Mouse (Mus musculus) lung, embryonic 14.5 days (tissue): ENCODE results near the gene Gm4070. TPM values are rescaled to one million over a fixed set of nuclear protein-coding genes. Genes with fewer than 3 reads are reported as not detected.
"Not testable (repeated sequence)": the region's sequence is repeated elsewhere in the genome, so short reads cannot be mapped to it uniquely, and the experiment has no call there.

ENCODE experiments used
- ATAC-seq: fragments of 200-750 bp; cut with Nextera tagmentation; 2 replicates; pipeline ENCODE4 v1.8.0; 2017; ENCODE audit warnings: mild to moderate bottlenecking, moderate TSS enrichment, moderate library complexity; ENCODE audit not compliant: insufficient read depth
- DNase-seq: peaks from one replicate; pipeline ENCODE4 v3.0.0-alpha.2; 2015
- H3K27ac ChIP-seq: fragments of 300-500 bp; sonication (generic); 2 replicates; pipeline ENCODE4 v1.5.1; 2014; ENCODE audit warnings: low read depth, mild to moderate bottlenecking, moderate library complexity
- H3K27me3 ChIP-seq: fragments of 300-500 bp; sonication (generic); 2 replicates; pipeline ENCODE4 v1.6.1; 2014; ENCODE audit warnings: low read length, control low read depth; ENCODE audit not compliant: insufficient read depth
- H3K36me3 ChIP-seq: fragments of 300-500 bp; sonication (generic); 2 replicates; pipeline ENCODE4 v1.6.1; 2014; ENCODE audit warnings: control low read depth; ENCODE audit not compliant: insufficient read depth
- H3K4me1 ChIP-seq: fragments of 300-500 bp; sonication (generic); 2 replicates; pipeline ENCODE4 v1.6.1; 2014; ENCODE audit warnings: antibody characterized with exemption, control low read depth; ENCODE audit not compliant: insufficient read depth
- H3K4me2 ChIP-seq: fragments of 300-500 bp; sonication (generic); 2 replicates; pipeline ENCODE4 v1.6.1; 2014; ENCODE audit warnings: mild to moderate bottlenecking
- H3K4me3 ChIP-seq: fragments of 300-500 bp; sonication (generic); 2 replicates; pipeline ENCODE4 v1.5.1; 2014; ENCODE audit warnings: low read depth, low read length
- H3K9ac ChIP-seq: fragments of 300-500 bp; sonication (generic); 2 replicates; pipeline ENCODE4 v1.6.1; 2014
- H3K9me3 ChIP-seq: fragments of 300-500 bp; sonication (generic); 2 replicates; pipeline ENCODE4 v1.6.1; 2016; ENCODE audit warnings: low read depth, low read length, control low read depth
- WGBS: fragments of 180-500 bp; shearing (Covaris S2); extraction: QIAGEN DNeasy Blood & Tissue Kit; methylation state at CpG from one replicate; pipeline ENCODE4 v1.1.7; 2014; 5-methylcytosine and 5-hydroxymethylcytosine counted together
- polyA plus RNA-seq: library from polyadenylated mRNA; unstranded; fragments of >200 nt; fragmentation: Nextera tagmentation; extraction: Ambion mirVana; gene quantifications from 2 replicates; pipeline ENCODE4 v1.2.1, GENCODE M21; 2014

The Gm4070 gene
- 0.22 and 0.30 TPM in 2 replicates for polyA plus RNA-seq

DNA sequence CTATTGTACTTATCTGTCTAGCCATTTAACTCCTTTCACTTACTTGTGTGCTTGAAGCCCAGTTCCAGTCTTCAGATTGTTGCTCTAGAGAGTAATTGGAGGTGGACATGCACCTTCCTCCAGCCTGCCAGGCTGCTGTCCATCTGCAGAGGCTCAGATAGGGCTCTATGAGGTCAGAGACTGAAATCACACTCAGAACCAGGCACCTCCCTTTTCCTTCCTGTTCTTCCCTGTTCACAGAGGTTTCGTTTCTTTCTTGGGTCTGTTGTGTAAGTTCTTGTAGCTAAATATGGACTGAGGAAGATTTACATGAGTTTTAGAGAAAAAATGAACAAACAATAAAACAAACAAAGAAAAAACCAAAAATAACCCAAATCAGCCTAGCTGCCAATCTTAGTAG lies at the start of gene Gm4070:
Gene Gm4070, minus strand, starts transcription at position 156 of the 400 bp plus-strand sequence.
- not testable (repeated sequence) for H3K36me3 ChIP-seq, DNase-seq, H3K27me3 ChIP-seq, H3K4me2 ChIP-seq, ATAC-seq, H3K27ac ChIP-seq, H3K9ac ChIP-seq, H3K4me3 ChIP-seq, H3K9me3 ChIP-seq, H3K4me1 ChIP-seq
- 60% methylated on average over 1 of the region's 1 CpGs for WGBS

DNA sequence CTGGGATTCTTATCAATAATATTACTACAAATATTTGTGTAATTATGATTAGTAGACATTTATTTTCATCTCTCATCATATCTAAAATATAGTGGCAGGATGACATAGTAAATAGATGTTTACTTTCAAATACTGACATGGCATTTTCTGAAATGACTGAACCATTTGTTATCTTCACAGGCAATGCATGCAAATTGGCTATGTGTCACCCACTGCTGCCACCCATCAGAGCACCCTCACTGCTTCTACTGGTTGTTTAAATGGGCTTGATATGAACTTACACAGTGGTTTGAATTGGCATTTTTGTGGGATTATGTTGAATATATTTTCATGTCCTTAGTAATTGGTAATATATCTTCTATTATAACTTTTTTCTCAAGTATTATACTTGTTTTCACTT lies 773 bp upstream of the Gm4070 start:
- H3K4me1 ChIP-seq, H3K4me2 ChIP-seq, H3K36me3 ChIP-seq, H3K9me3 ChIP-seq, H3K27me3 ChIP-seq, ATAC-seq, H3K27ac ChIP-seq, H3K4me3 ChIP-seq, DNase-seq, H3K9ac ChIP-seq: not testable (repeated sequence)

DNA sequence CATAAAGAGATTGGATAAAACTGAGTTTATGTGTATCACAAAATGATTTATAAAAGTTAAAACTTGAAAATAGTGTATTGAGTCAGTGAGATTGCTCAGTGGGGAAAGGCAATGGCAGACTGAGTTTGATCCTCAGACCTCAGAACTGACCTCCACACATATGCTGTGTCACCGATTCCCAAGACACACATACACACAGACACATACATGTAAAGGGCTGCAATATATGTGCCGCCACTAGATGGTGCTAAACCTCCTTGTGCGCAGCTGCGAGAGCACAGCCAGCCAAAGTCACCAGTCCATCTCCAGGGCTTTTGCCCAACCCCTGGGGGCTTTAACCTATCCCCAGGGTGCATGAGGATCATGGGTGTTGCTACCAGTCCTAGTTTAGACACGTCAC lies 1.4 kb downstream of the Gm4070 start:
- WGBS: no CpG with 5 or more reads among the region's 5 CpGs
- ATAC-seq: peak; percentile 79; the same call in 1 of the 2 replicates

DNA sequence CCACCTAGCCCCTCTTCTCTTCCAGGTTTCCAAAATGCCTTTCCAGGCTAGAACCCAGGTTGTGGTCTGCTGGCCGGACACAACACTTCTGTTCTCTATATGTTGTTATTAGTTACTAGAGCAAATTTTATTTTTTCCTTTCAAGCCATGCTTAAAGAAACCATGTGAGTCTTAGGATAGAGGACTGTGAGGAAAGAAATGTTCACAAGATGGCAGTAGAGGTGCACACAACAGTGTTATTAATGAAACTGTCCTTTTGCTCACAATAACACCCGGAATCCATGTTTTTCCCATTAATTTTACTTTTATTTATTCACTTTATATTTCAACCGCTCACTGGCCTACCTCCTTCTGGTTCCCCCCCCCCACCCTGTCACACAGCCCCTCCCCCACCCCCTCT lies 8.5 kb downstream of the Gm4070 start:
- 67% methylated on average over 1 of the region's 3 CpGs for WGBS
- not testable (repeated sequence) for H3K4me3 ChIP-seq, H3K27ac ChIP-seq, H3K4me1 ChIP-seq, H3K9ac ChIP-seq, ATAC-seq, H3K4me2 ChIP-seq, H3K36me3 ChIP-seq, DNase-seq, H3K9me3 ChIP-seq, H3K27me3 ChIP-seq

More for the DNA sequence above, 1.4 kb downstream of the Gm4070 start:
- not testable (repeated sequence) for H3K27ac ChIP-seq, DNase-seq, H3K36me3 ChIP-seq, H3K4me3 ChIP-seq, H3K4me2 ChIP-seq, H3K27me3 ChIP-seq, H3K4me1 ChIP-seq, H3K9ac ChIP-seq, H3K9me3 ChIP-seq

DNA sequence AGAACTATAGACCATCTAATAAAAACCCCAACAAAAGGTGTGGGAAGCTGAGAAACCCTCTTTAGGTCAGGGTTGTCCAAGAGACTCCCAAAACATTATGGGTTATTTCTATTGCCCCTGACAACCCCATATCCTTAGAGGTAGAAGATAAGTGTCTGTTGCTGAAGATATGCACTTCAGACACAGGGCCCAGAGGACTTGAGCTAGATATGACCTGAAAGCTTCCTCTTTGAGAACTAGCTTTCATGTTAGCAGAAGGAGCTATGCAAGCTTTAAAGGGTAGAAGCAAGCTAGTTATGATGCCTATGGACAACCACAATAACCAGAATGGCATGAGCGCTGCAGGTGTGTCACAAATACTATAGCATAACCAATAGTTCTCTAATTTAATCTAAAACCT lies 21.6 kb downstream of the Gm4070 start:
- H3K9ac ChIP-seq, H3K9me3 ChIP-seq, H3K36me3 ChIP-seq, H3K4me1 ChIP-seq, H3K4me3 ChIP-seq, H3K27ac ChIP-seq, H3K4me2 ChIP-seq, ATAC-seq, DNase-seq, H3K27me3 ChIP-seq: not testable (repeated sequence)
- no CpG with 5 or more reads among the region's 1 CpGs for WGBS

DNA sequence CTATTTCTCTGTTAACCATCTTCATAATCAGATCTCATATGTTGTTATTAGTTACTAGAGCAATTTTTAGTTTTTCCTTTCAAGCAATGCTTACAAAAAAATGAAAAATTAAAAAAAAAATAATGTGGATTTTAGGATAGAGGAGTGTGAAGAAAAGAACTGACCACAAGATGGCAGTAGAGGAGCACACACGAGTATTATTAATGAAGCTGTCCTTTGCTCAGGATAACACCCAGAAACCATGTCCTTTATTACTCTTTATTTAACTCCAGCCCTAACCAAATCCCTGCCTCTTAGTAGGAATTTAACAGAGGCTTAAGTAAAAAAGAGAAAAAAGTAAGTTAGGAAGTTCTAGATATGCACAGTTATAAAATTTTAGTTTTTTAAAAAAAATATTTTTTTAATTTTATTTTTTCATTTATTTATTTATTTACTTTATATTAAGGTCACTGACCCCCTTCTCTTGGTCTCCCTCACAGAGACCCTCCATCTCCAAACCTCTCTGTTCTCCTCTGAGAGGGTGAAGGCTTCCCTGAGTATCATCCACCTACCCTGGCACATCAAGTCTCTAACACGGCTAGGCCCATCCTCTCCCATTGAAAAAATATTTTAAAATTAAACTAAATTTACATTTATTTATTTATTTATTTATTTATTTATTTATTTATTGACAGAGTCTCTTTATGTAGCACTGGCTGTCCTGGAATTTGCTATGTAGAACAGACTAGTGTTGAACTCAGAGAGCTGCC lies 70.0 kb downstream of the Gm4070 start:
- H3K9me3 ChIP-seq, H3K4me1 ChIP-seq, H3K4me3 ChIP-seq, ATAC-seq, H3K27ac ChIP-seq, H3K9ac ChIP-seq, H3K36me3 ChIP-seq, H3K4me2 ChIP-seq, DNase-seq, H3K27me3 ChIP-seq: not testable (repeated sequence)
- no CpG with 5 or more reads among the region's 2 CpGs for WGBS

DNA sequence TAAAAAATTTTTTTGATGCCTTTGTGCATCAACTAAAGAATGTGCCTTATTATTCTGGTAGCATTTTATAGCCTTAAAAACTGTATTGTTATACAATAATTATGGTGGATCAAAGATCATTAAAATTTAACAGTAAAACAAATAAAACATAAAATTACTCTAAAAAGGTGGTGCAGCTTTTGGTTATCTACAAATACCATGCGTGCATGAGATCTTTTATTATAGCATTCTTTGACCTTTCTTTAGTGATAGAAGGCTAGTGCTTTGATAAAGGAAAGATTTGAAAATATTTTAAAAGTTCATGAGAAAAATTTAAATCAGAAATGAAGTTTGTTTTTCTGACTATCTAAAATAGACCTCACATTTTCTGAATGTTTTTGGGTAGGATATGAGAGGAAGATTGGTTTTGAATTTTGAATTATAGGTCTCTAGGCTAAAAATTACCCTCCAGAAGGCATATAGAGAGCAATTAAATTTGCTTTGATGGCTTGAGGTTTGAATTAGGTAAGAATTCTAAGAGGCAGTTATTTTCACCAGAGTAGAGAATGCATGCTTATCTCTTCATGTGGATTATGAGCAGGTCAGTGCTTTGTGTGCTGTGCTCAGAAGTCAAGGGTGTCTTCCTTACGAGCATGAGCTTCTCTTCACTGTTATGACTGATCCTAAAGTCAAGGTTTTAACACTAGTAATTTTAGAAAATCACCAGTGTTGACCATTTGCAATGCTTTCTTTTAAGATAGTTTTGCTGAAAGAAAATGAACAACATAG lies 73.9 kb downstream of the Gm4070 start:
- not testable (repeated sequence) for DNase-seq
- 72% methylated on average over 1 of the region's 2 CpGs for WGBS

DNA sequence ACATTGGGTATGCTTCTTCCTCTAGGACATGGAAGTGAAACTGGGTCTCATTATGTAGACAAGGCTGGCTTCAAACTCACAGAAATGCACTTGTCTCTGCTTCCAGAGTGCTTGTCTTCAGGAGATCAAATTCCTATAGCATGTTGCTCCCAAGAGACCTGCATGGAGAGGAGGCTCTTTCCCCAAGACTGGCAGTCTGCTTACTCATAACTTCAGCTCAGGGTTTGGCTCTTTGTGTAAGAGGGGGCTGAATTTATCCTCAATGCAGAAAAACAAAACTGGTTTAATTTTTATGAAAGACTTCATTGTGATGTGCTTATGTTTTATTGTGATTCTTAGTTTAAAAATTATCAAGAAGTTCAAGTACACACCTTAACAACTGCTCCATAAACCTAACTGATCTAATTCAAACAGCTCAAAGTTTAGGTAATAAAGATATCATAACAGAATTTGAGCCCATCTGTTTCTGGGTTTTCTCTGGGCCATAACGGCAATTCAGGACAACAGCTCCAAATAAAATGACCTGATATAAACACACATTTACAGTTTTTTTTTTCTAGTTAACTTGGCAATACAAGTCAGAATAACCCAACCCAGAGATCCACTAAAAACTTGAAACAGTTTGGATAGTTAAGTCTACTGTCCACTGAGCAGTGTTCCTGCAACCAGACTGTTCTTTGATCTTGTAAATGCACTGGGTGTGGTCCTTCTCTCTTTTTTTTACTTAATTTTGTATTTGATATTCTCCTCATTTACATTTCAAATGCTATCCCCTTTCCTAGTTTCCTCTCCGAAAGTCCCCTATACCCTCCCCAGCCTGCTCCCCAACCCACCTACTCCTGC lies 97.8 kb downstream of the Gm4070 start:
- DNase-seq, H3K9me3 ChIP-seq, H3K36me3 ChIP-seq, ATAC-seq, H3K27ac ChIP-seq, H3K4me3 ChIP-seq, H3K27me3 ChIP-seq, H3K4me1 ChIP-seq, H3K4me2 ChIP-seq, H3K9ac ChIP-seq: not testable (repeated sequence)
- no CpG with 5 or more reads among the region's 2 CpGs for WGBS

More for the DNA sequence above, 73.9 kb downstream of the Gm4070 start:
- H3K9me3 ChIP-seq, H3K36me3 ChIP-seq, H3K4me3 ChIP-seq, H3K27ac ChIP-seq, H3K4me1 ChIP-seq, H3K4me2 ChIP-seq, ATAC-seq, H3K27me3 ChIP-seq, H3K9ac ChIP-seq: not testable (repeated sequence)
